Mouse (Mus musculus) cortical plate, adult 2 months (tissue): Measurements from ENCODE around the gene Txk. TPM values are rescaled to one million over a fixed set of nuclear protein-coding genes. Genes with fewer than 3 reads are reported as not detected.

Source experiments
- H3K27ac ChIP-seq: fragments of 200-500 bp; 2 replicates; pipeline ENCODE4 v1.5.1; 2012; ENCODE audit warnings: low read length, control low read depth, inconsistent platforms; ENCODE audit not compliant: insufficient read depth
- H3K4me1 ChIP-seq: fragments of 200-500 bp; 2 replicates; pipeline ENCODE4 v1.6.1; 2011; ENCODE audit warnings: low read length; ENCODE audit not compliant: control insufficient read depth, insufficient read depth
- H3K4me3 ChIP-seq: fragments of 200-500 bp; 2 replicates; pipeline ENCODE4 v1.5.1; 2011; ENCODE audit warnings: mild to moderate bottlenecking, low read length, control low read depth; ENCODE audit not compliant: insufficient read depth
- CTCF ChIP-seq: fragments of 200-500 bp; IDR thresholded peaks from 2 replicates; pipeline ENCODE4 v1.5.1; 2011; ENCODE audit warnings: mild to moderate bottlenecking, control low read depth, low read length; ENCODE audit not compliant: insufficient read depth; ENCODE audit errors: extremely low read depth
- POLR2A ChIP-seq: fragments of 200-500 bp; IDR thresholded peaks from 2 replicates; pipeline ENCODE4 v1.6.1; 2011; ENCODE audit warnings: mild to moderate bottlenecking, low read length, control low read depth; ENCODE audit not compliant: insufficient read depth; ENCODE audit errors: extremely low read depth
- polyA plus RNA-seq: library from polyadenylated mRNA; depleted of rRNA; stranded (reverse); fragments of >200 nt; gene quantifications from 2 replicates; pipeline ENCODE4 v1.2.3, GENCODE M21; 2012

Txk gene
- polyA plus RNA-seq, 1 experiment = 0.13 TPM

DNA sequence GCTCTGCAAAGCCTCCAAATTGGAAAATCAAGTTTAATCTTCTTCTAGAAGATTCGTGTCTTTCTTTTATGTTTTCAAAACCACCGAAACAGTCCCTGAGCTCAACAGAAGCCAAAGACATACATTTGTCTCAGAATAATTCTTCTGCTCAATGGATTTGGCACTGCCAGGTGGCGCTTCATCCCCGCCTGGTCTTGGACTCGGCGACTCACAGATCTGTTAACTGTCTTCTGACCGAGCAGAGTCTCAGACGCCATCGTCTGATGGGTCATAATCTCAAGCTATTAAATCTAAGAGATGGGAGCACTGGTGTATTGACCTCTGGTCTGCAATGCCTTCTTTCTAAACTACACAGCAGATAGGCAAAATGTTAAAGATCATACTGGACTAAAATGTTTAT is 84.2 kb downstream of the Txk start:
- TF ChIP-seq CTCF = no peak
- Histone ChIP-seq H3K4me3 (no peak overlapping the region), H3K27ac (no peak overlapping the region), H3K4me1 (no peaks in the 10 kb centered on the region)

DNA sequence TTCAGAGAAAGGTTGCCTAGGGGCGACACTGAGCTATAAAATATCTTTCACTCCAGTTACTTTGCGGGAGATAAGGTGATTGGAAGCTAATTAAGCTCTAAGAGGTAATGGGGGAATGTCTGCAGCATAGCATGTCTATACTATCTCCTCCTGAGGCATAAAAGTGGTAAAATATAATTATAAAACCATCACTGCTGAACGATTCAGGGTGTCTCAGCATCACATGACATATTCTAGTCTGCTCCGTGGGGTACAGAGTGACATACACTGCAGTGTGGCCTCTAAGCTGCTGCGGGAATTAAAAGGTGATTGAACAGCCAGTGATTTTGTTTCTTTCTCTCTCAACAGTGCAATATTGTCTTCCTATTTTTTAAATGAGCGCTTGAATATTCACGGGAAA is 86.1 kb downstream of the Txk start:
- Histone ChIP-seq H3K27ac (no peak overlapping the region), H3K4me3 (no peak overlapping the region), H3K4me1 (no peaks in the 10 kb centered on the region)
- TF ChIP-seq CTCF = no peak
- no peak for TF ChIP-seq POLR2A

GRCm38 (mm10) chr5:72665281-72665680 is 87.3 kb downstream of the Txk start:
- Histone ChIP-seq H3K4me3 (no peak overlapping the region), H3K4me1 (no peaks in the 10 kb centered on the region)
- TF ChIP-seq CTCF (peak; percentile 73), POLR2A (no peak)

DNA sequence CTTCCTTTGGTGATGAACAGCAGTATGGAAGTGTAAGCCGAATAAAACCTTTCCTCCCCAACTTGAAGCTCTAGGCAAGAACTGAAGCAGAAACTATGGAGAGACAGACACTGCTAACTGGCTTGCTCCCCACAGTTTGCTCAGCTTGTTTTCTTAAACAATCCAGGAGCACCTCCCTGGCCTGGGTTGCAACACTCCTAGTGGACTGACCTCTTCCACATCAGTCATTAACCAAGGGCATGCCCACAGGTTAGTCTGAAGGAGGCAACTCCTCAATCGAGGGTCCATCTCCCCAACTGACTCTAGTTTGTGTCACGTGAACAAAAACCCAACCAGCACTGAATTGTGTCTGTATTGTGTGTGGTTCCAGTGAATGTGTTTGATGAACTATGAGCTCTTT is 87.7 kb downstream of the Txk start:
- no peak overlapping the region for H3K27ac ChIP-seq
- TF ChIP-seq CTCF (no peak), POLR2A (no peak)
- H3K4me1 ChIP-seq = no peaks in the 10 kb centered on the region

More at GRCm38 (mm10) chr5:72665281-72665680, 87.3 kb downstream of the Txk start:
- no peak overlapping the region for H3K27ac ChIP-seq

DNA sequence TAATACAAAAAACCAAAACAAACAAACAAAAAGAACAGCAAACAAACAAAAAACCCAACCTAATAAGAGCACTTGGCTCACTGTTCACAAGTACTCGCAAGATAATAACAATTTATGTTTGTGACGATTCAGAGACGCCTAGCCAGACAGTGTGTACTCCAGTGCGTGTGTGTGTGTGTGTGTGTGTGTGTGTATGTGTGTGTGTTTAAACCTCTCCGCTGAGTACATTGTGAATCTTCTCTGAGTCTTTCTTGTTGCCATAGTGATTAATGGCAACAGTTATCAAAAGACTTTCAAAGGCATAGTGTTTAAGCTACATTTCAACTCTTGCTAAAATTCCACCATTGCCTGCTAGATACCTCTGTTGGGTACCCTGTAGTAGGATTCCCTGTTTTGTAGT is 88.5 kb downstream of the Txk start:
- TF ChIP-seq POLR2A (no peak), CTCF (no peak)
- no peaks in the 10 kb centered on the region for H3K4me1 ChIP-seq
- H3K27ac ChIP-seq = no peak overlapping the region
- no peak overlapping the region for H3K4me3 ChIP-seq

More for the DNA sequence above, 87.7 kb downstream of the Txk start:
- H3K4me3 ChIP-seq = no peak overlapping the region

DNA sequence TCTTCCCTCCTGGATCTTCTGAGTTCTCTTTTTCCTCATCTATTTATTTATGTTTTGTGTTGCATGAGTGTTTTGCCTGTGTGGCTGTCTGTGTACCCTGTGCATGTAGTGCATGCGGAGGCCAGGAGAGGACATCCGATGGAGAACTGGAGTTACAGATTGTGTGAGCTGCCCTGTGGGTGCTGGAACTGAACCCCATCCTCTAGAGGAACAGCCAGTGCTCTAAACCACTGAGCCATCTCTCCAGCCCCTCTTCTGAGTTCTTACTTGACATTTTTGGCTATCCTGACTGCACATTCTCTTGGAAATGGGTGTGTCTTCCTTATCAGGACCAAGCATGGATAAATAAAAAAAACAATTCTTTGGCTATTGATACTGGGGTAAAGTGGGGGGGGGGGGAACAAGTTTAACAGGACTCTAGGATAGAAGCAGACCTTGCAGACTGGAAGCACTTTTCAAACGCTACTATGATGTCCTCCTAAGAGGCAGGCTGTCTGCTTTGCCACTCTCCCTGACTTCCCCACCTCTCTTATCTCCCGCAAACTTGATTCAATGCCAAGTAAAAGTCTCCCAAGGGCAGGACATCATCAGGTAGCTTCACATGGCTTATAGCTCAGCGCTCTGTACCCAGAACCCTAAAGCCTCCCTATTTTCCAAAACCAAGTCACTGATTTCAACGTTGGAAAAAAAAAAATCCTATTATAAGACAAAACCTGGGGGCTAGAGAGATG is 91.4 kb downstream of the Txk start:
- Histone ChIP-seq H3K27ac (no peak overlapping the region), H3K4me1 (no peaks in the 10 kb centered on the region), H3K4me3 (no peak overlapping the region)
- TF ChIP-seq POLR2A (no peak), CTCF (no peak)

DNA sequence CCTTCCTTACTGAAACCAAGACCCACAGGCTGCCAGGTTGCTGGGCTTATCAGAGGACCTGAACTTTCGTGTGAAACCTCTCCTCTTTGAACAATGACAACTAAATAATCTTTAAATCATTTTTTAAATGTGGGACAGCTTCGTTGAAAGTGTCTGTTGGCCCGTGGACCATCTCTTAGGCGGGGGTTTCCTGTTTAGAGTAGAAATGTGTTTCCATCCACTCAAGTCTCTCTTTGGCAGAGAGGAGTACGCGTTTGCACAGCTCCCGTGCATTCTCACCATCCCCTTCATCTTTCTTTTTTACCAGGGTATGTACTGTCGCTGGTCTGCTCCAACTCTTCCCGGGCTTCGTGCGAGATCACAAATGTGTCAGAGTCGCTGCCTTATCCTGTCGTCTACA is 94.2 kb downstream of the Txk start:
- TF ChIP-seq CTCF (no peak), POLR2A (no peak)
- H3K4me1 ChIP-seq = no peaks in the 10 kb centered on the region

DNA sequence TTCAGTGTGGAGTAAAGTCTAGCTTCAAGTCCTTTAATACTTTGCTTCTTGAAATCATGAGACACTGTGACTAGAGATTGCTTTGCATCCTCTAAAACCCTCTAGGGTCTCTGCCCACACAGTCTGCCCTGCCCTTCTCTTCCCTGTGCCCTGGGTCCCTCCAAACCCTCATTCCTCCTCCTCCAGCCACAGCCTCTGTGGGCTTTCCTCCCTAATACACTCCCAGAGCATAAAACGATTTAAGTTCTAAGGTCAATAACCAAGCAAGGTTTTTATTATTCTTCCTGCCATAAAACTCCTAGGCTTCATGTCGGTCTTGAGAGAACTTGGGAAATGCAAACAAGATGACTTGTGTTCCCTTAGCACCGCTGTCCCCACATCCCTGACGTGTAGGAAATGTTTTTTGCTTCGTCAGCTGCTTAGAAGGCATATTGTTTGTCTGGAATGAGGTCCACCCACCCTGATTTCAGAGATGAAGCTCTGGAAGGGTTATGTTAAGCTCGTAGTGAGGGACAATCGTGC is 96.2 kb downstream of the Txk start:
- H3K4me1 ChIP-seq = no peaks in the 10 kb centered on the region

More for the DNA sequence above, 94.2 kb downstream of the Txk start:
- Histone ChIP-seq H3K4me3 (no peak overlapping the region), H3K27ac (no peak overlapping the region)

DNA sequence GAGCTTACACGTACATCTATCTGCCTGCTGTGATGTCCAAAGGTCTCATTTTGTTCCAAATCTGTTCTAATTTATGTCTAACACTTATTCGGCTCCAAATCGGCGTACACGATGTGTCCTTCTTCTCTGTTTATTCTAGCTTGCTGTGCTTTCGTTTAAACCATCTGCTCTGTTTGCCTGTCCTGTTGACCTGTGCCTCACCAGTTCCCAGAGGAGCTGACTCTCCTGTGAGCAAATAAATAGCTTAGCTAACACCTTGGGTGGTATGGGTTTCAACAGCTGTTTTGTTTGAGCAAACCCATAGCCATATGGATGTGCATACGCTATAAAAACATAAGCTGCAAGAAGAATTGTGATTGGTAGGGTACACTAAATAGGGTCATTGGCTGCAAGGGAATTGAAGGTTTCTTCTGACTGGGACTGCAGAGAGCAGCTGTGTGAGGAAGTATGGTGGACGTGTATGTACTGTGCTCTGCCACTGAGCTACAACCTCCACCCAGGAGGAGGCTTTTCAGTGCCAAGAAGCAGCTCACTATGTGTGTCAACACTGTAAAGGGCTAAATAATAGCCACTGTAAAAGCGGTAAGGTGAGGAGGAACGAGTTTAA is 99.4 kb downstream of the Txk start:
- no peak overlapping the region for H3K4me3 ChIP-seq
- TF ChIP-seq CTCF = no peak
- TF ChIP-seq POLR2A = no peak
- H3K27ac ChIP-seq = no peak overlapping the region
- H3K4me1 ChIP-seq = no peaks in the 10 kb centered on the region

More for the DNA sequence above, 96.2 kb downstream of the Txk start:
- Histone ChIP-seq H3K4me3 (no peak overlapping the region), H3K27ac (no peak overlapping the region)
- TF ChIP-seq POLR2A = no peak
- no peak for TF ChIP-seq CTCF
